Comparison of ENCODE assay signal across 7 mouse cellular contexts in genomic region chr10:107930471-107931021, GRCm38 (mm10). TPM values are rescaled to one million over a fixed set of nuclear protein-coding genes. Genes with fewer than 3 reads are reported as not detected.
DNase-seq lines count a peak whose midpoint lies in the region; TF ChIP-seq lines count a peak whose summit lies in the region.

No protein-coding gene starts in this region.

- H3K4me1 ChIP-seq in kidney, adult 2 months (ENCODE audit: control insufficient read depth, insufficient read depth, low read length) = peaks cover 3% of the 10 kb centered on the region; the same call in 1 of the 2 replicates

- H3K27ac ChIP-seq in kidney, adult 2 months (ENCODE audit: insufficient read depth, low read depth, low read length) = no peak overlapping the region

- no peaks in the 10 kb centered on the region for H3K36me3 ChIP-seq in kidney, adult 2 months (ENCODE audit: control insufficient read depth, insufficient read depth, low read length)

- TF ChIP-seq CTCF in kidney, adult 2 months (conservative IDR thresholded peaks at IDR 0.05; ENCODE audit: insufficient read depth, insufficient read length, low read depth, low read length) = no peak

- 42% methylated on average over 7 of the region's 7 CpGs for WGBS in kidney, adult 2 months

- peak; percentile 41 for DNase-seq in adrenal gland, postnatal 14 days
- peak; percentile 9 to 15 for DNase-seq in gastrocnemius, postnatal 36 days
- DNase-seq in kidney, adult 2 months = peak; percentile 79
- DNase-seq in lung, postnatal 10 days = peak; percentile 81
- DNase-seq in right cerebral cortex, postnatal 36 days (ENCODE audit: low spot score in 2 of 2) = no peak
- no peak for DNase-seq in yolk sac, embryonic 10.5 days (ENCODE audit: low spot score)
- DNase-seq in left cerebral cortex, postnatal 4 days = no peak

- no peak for TF ChIP-seq POLR2A in kidney, adult 2 months (IDR thresholded peaks at IDR 0.05; ENCODE audit: low read depth, low read length)

- H3K4me3 ChIP-seq in kidney, adult 2 months (ENCODE audit: insufficient read depth, low read depth, low read length) = no peak overlapping the region

- intact Hi-C loops in gastrocnemius, postnatal 36 days (cut with DNase I) = no loop called here
- intact Hi-C loops in left cerebral cortex, postnatal 4 days (cut with DNase I) = loop anchor here (10.0 kb wide), 2 partner anchors 234 to 504 kb away; partner anchors contain the start of gene Ppp1r12a

- H3K27me3 ChIP-seq in kidney, adult 2 months (replicated peaks; ENCODE audit: control insufficient read depth, insufficient read depth, low read length) = no peaks in the 10 kb centered on the region

RNA-seq across cellular contexts. Expression of gene Otogl, which starts 18.6 kb away (rescaled TPM):
- total RNA-seq in adrenal gland, postnatal 14 days (2021) = 0.08 and 0.22 TPM in 2 replicates
- total RNA-seq in gastrocnemius, postnatal 36 days (2021) = not detected
- 0.01 and 0.02 TPM in 2 replicates for polyA plus RNA-seq in kidney, adult 2 months (2012; rRNA removed)
- under 1 TPM; 0.44 to 0.72 TPM for total RNA-seq in left cerebral cortex, postnatal 4 days (2021)

Comparison
In these comparisons a context has a peak if more than half of its experiments do, and no peak if none do; other contexts are left out.
1. DNase-seq: peak in adrenal gland, postnatal 14 days (single experiment), gastrocnemius, postnatal 36 days (2 of 2), kidney, adult 2 months (single experiment) and lung, postnatal 10 days (single experiment); none in right cerebral cortex, postnatal 36 days (0 of 2), yolk sac, embryonic 10.5 days (single experiment) and left cerebral cortex, postnatal 4 days (single experiment).